Mouse (Mus musculus): ENCODE results near the gene Tnfaip1.
A peak's percentile ranks its signal among the peaks of the same experiment; 100 is the strongest.
"Not testable (repeated sequence)": the region's sequence is repeated elsewhere in the genome, so short reads cannot be mapped to it uniquely, and the experiment has no call there.

Gene Tnfaip1

GRCm38 (mm10) chr11:78535376-78536079 is 604 bp downstream of the Tnfaip1 start:
- DNase-seq: no peak

GRCm38 (mm10) chr11:78534516-78534915 is 1.6 kb downstream of the Tnfaip1 start:
- no peak for DNase-seq

- DNase-seq: not testable (repeated sequence)
These were observed 4.6 kb downstream of the Tnfaip1 start for GRCm38 (mm10) chr11:78531515-78531914.

GRCm38 (mm10) chr11:78531046-78531445 is 5.1 kb downstream of the Tnfaip1 start:
- no peak for DNase-seq

- DNase-seq: no peak
These were observed 6.1 kb downstream of the Tnfaip1 start for GRCm38 (mm10) chr11:78530001-78530400.

- DNase-seq: no peak
These were observed 7.4 kb downstream of the Tnfaip1 start for GRCm38 (mm10) chr11:78528714-78529113.

- DNase-seq: no peak
These were observed 11.3 kb downstream of the Tnfaip1 start for GRCm38 (mm10) chr11:78524838-78525237.

- no peak for DNase-seq
These were observed 12.7 kb downstream of the Tnfaip1 start for GRCm38 (mm10) chr11:78523241-78523955.

GRCm38 (mm10) chr11:78522481-78522997 is 13.6 kb downstream of the Tnfaip1 start:
- DNase-seq: no peak

GRCm38 (mm10) chr11:78521880-78522279 is 14.3 kb downstream of the Tnfaip1 start:
- no peak for DNase-seq

GRCm38 (mm10) chr11:78518931-78519330 is 17.2 kb downstream of the Tnfaip1 start:
- no peak for DNase-seq

- no peak for DNase-seq
These were observed 20.4 kb downstream of the Tnfaip1 start for GRCm38 (mm10) chr11:78515549-78516325.

- DNase-seq: no peak
These were observed 22.9 kb downstream of the Tnfaip1 start for GRCm38 (mm10) chr11:78513106-78513790.

- peak; percentile 83 for DNase-seq
These were observed 23.8 kb downstream of the Tnfaip1 start, which contains the start of the genes Tmem199 and Poldip2 for GRCm38 (mm10) chr11:78512025-78512957. Tmem199 (minus strand) TSS chr11:78512172. Poldip2 (plus strand) TSS chr11:78512193.

- no peak for DNase-seq
These were observed 27.0 kb downstream of the Tnfaip1 start for GRCm38 (mm10) chr11:78509148-78509547.

GRCm38 (mm10) chr11:78505430-78505829 is 30.7 kb downstream of the Tnfaip1 start:
- DNase-seq: no peak

- peak; percentile 87 for DNase-seq
These were observed 33.1 kb downstream of the Tnfaip1 start, which contains the start of gene Sebox for GRCm38 (mm10) chr11:78502909-78503650. Sebox (plus strand) TSS chr11:78503447.

GRCm38 (mm10) chr11:78501529-78501928 is 34.6 kb downstream of the Tnfaip1 start:
- DNase-seq: no peak

- no peak for DNase-seq
These were observed 35.4 kb downstream of the Tnfaip1 start for GRCm38 (mm10) chr11:78500623-78501202.

GRCm38 (mm10) chr11:78499543-78499942 is 36.6 kb downstream of the Tnfaip1 start:
- no peak for DNase-seq

All from cerebellum, adult 11 months (tissue).